Mouse (Mus musculus): Measurements from ENCODE around the gene Ift88. TPM values are rescaled to one million over a fixed set of nuclear protein-coding genes. Genes with fewer than 3 reads are reported as not detected.

Gene Ift88
- polyA plus RNA-seq, 1 experiment from 2014 or later = 1.2 TPM

GRCm38 (mm10) chr14:57546557-57547021 is 122.7 kb downstream of the Ift88 start:
- peak; percentile 68; the same call in 1 of the 2 replicates for ATAC-seq (ENCODE audit: insufficient read depth)
- Histone ChIP-seq H3K27ac (replicated peaks) (no peak overlapping the region), H3K36me3 (replicated peaks) (peaks cover 11% of the 10 kb centered on the region; the same call in 1 of the 2 replicates), H3K27me3 (no peaks in the 10 kb centered on the region), H3K9me3 (replicated peaks) (no peaks in the 10 kb centered on the region), H3K9ac (no peak overlapping the region), H3K4me1 (replicated peaks) (0 out of 2 replicates have a peak, but pooled peaks cover 12% of the 10 kb centered on the region), H3K4me2 (no peak overlapping the region), H3K4me3 (replicated peaks) (no peak overlapping the region)
- WGBS (ENCODE audit: insufficient replicate concordance) = 18% methylated on average over 13 of the region's 13 CpGs

GRCm38 (mm10) chr14:57547062-57547461 is 123.2 kb downstream of the Ift88 start:
- ATAC-seq (ENCODE audit: insufficient read depth) = no peak
- H3K27me3 ChIP-seq = no peaks in the 10 kb centered on the region
- no peak overlapping the region for H3K4me2 ChIP-seq
- WGBS (ENCODE audit: insufficient replicate concordance) = 70% methylated on average over 5 of the region's 5 CpGs
- H3K4me1 ChIP-seq (replicated peaks) = 0 out of 2 replicates have a peak, but pooled peaks cover 12% of the 10 kb centered on the region
- H3K4me3 ChIP-seq (replicated peaks) = no peak overlapping the region
- H3K27ac ChIP-seq (replicated peaks) = no peak overlapping the region
- no peaks in the 10 kb centered on the region for H3K9me3 ChIP-seq (replicated peaks)
- peaks cover 11% of the 10 kb centered on the region; the same call in 1 of the 2 replicates for H3K36me3 ChIP-seq (replicated peaks)
- no peak overlapping the region for H3K9ac ChIP-seq

GRCm38 (mm10) chr14:57552945-57553344 is 129.1 kb downstream of the Ift88 start:
- no peaks in the 10 kb centered on the region for H3K27me3 ChIP-seq
- no peaks in the 10 kb centered on the region for H3K4me1 ChIP-seq (replicated peaks)
- H3K4me2 ChIP-seq = no peak overlapping the region
- no peaks in the 10 kb centered on the region for H3K9me3 ChIP-seq (replicated peaks)
- H3K27ac ChIP-seq (replicated peaks) = no peak overlapping the region
- peaks cover 11% of the 10 kb centered on the region; the same call in 1 of the 2 replicates for H3K36me3 ChIP-seq (replicated peaks)
- H3K4me3 ChIP-seq (replicated peaks) = no peak overlapping the region
- no peak for ATAC-seq (ENCODE audit: insufficient read depth)
- no peak overlapping the region for H3K9ac ChIP-seq

GRCm38 (mm10) chr14:57554434-57554833 is 130.6 kb downstream of the Ift88 start:
- no peak overlapping the region for H3K4me3 ChIP-seq (replicated peaks)
- H3K4me2 ChIP-seq = no peak overlapping the region
- H3K9me3 ChIP-seq (replicated peaks) = no peaks in the 10 kb centered on the region
- H3K9ac ChIP-seq = no peak overlapping the region
- no peak for ATAC-seq (ENCODE audit: insufficient read depth)
- no peaks in the 10 kb centered on the region for H3K4me1 ChIP-seq (replicated peaks)
- H3K27ac ChIP-seq (replicated peaks) = no peak overlapping the region
- WGBS (ENCODE audit: insufficient replicate concordance) = 80% methylated on average over 5 of the region's 5 CpGs
- no peaks in the 10 kb centered on the region for H3K27me3 ChIP-seq
- H3K36me3 ChIP-seq (replicated peaks) = 0 out of 2 replicates have a peak, but pooled peaks cover 5% of the 10 kb centered on the region

GRCm38 (mm10) chr14:57555471-57556070 is 131.7 kb downstream of the Ift88 start:
- Histone ChIP-seq H3K4me3 (replicated peaks) (no peak overlapping the region), H3K36me3 (replicated peaks) (no peaks in the 10 kb centered on the region), H3K4me2 (no peak overlapping the region), H3K9me3 (replicated peaks) (no peaks in the 10 kb centered on the region), H3K27ac (replicated peaks) (no peak overlapping the region), H3K9ac (no peak overlapping the region), H3K27me3 (no peaks in the 10 kb centered on the region), H3K4me1 (replicated peaks) (no peaks in the 10 kb centered on the region)
- 67% methylated on average over 7 of the region's 7 CpGs for WGBS (ENCODE audit: insufficient replicate concordance)
- ATAC-seq (ENCODE audit: insufficient read depth) = no peak

- Histone ChIP-seq H3K9ac (no peak overlapping the region), H3K4me3 (replicated peaks) (no peak overlapping the region), H3K27ac (replicated peaks) (no peak overlapping the region), H3K4me2 (no peak overlapping the region), H3K36me3 (replicated peaks) (no peaks in the 10 kb centered on the region), H3K9me3 (replicated peaks) (no peaks in the 10 kb centered on the region), H3K4me1 (replicated peaks) (no peaks in the 10 kb centered on the region), H3K27me3 (no peaks in the 10 kb centered on the region)
- no peak for ATAC-seq (ENCODE audit: insufficient read depth)
- WGBS (ENCODE audit: insufficient replicate concordance) = 69% methylated on average over 1 of the region's 1 CpGs
These were observed 133.1 kb downstream of the Ift88 start for GRCm38 (mm10) chr14:57556922-57557321.

- H3K9me3 ChIP-seq (replicated peaks) = no peaks in the 10 kb centered on the region
- no peak overlapping the region for H3K4me3 ChIP-seq (replicated peaks)
- WGBS (ENCODE audit: insufficient replicate concordance) = 75% methylated on average over 6 of the region's 6 CpGs
- H3K36me3 ChIP-seq (replicated peaks) = no peaks in the 10 kb centered on the region
- H3K27me3 ChIP-seq = no peaks in the 10 kb centered on the region
- no peak for ATAC-seq (ENCODE audit: insufficient read depth)
- H3K27ac ChIP-seq (replicated peaks) = no peak overlapping the region
- no peak overlapping the region for H3K4me2 ChIP-seq
- H3K9ac ChIP-seq = no peak overlapping the region
- H3K4me1 ChIP-seq (replicated peaks) = peaks cover 8% of the 10 kb centered on the region
These were observed 141.8 kb downstream of the Ift88 start for GRCm38 (mm10) chr14:57565626-57566025.

Other genes starting within 250 kb of the Ift88 start
- 6.9 and 8.7 TPM in 2 replicates for gene Cryl1, start 25.5 kb upstream of the Ift88 start, polyA plus RNA-seq (2015; fragmentation: Nextera tagmentation; extraction: Ambion mirVana)
- 0.26 TPM in 2 replicates for gene Il17d, start 100.7 kb downstream of the Ift88 start, polyA plus RNA-seq (2015; fragmentation: Nextera tagmentation; extraction: Ambion mirVana)
- 29.1 and 30.3 TPM in 2 replicates for gene Eef1akmt1, start 147.6 kb downstream of the Ift88 start, polyA plus RNA-seq (2015; fragmentation: Nextera tagmentation; extraction: Ambion mirVana)
- gene Xpo4, start 241.4 kb downstream of the Ift88 start, polyA plus RNA-seq (2015; fragmentation: Nextera tagmentation; extraction: Ambion mirVana) = 11.8 and 11.9 TPM in 2 replicates